Mouse (Mus musculus): ENCODE data around the gene Msh2. TPM values are rescaled to one million over a fixed set of nuclear protein-coding genes. Genes with fewer than 3 reads are reported as not detected.
A peak's percentile ranks its signal among the peaks of the same experiment; 100 is the strongest.

Gene Msh2
- polyA plus RNA-seq, 1 experiment from 2014 or later, result 99.7 TPM

DNA sequence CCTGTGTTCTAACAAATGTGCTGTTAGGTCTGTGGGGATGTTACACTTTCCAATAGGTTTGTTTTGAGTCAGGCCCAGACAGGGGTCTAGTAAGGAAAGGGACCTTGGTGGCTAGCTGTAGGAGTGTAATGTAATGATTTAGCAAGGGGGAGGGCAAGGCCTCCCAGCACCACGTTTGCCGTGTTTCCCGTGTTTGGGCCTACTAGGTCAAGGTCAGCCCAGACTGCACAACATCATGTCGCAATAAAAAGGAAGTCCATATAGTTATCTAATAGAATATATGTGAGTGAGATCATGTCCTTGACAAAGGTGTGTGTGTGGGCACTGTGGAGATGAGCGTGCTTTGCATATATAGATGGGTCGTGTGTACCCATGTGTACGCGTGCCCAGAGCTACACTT lies 17.1 kb downstream of the Msh2 start:
- H3K27ac ChIP-seq (ENCODE audit: low read depth, low read length), result no peak overlapping the region
- H3K4me2 ChIP-seq (ENCODE audit: low read depth, low read length, severe bottlenecking), result no peak overlapping the region
- H3K27me3 ChIP-seq (ENCODE audit: control insufficient read depth, insufficient read depth, low read length), result no peaks in the 10 kb centered on the region
- no peaks in the 10 kb centered on the region for H3K9me3 ChIP-seq (ENCODE audit: control insufficient read depth, low read length)
- H3K36me3 ChIP-seq (ENCODE audit: control insufficient read depth, insufficient read depth, low read length), result peaks cover 3% of the 10 kb centered on the region; the same call in 1 of the 2 replicates
- H3K4me3 ChIP-seq (ENCODE audit: low read depth, low read length), result no peak overlapping the region
- H3K9ac ChIP-seq (ENCODE audit: low read length), result no peak overlapping the region
- WGBS, result 95% methylated on average over 8 of the region's 8 CpGs
- peak; percentile 39 for DNase-seq (ENCODE audit: low spot score)
- ATAC-seq (replicated peaks; ENCODE audit: low FRiP score), result no peak
- no peaks in the 10 kb centered on the region for H3K4me1 ChIP-seq (replicated peaks; ENCODE audit: control insufficient read depth, insufficient read depth, low read length)

DNA sequence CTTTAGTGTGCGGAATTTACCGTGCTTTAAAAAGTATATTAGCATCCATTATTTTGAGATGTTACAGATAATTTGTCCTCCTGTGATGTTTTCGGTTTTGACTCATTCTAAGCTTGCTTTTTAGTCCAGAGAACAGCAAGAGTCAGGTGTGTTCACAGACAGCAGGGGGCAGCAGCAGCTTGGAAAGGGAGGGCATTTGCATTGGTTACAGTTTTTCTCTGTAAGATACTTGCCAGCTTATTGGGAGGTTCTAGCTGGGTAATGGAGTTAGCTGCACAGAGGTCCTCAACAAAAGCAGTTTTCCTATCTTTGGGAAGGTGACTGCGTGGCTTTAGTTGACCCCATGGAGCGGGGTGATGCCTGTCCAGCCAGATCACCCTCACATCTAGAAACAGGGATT lies 19.8 kb downstream of the Msh2 start:
- 91% methylated on average over 5 of the region's 5 CpGs for WGBS

DNA sequence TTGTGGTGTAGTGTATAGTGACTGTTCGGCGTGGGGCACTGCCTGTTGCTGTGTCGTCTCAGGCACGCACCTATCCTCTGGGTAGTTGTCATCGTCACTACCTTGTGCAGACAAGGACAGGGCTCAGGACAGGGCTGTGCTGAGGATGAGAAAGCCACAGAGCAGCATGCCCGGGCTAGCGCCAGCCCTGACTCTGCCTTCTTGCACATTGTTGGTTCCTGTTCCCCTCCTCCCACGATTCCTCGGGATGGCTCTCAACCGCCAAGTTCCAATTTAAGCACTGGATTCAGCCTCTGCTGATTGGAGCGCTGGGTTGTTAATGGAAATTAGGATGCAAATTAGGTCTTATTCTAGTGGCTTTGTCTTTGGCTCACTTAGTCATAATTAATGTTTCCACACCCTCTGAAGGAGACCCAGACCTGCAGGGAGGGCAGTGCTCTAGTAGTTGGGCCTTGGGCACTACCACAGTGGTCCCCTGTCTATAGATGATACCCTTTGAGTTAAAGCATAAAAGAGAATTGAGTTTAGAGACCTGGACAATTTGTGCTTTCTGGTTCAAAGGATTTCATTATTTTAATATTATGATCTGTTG lies 23.8 kb downstream of the Msh2 start:
- ATAC-seq (replicated peaks; ENCODE audit: low FRiP score) (0 out of 2 replicates have a peak, but pooled peaks have one; percentile 33), DNase-seq (ENCODE audit: low spot score) (peak; percentile 52)
- Histone ChIP-seq H3K27ac (ENCODE audit: low read depth, low read length) (no peak overlapping the region), H3K36me3 (ENCODE audit: control insufficient read depth, insufficient read depth, low read length) (no peaks in the 10 kb centered on the region; the same call in 1 of the 2 replicates), H3K9me3 (ENCODE audit: control insufficient read depth, low read length) (no peaks in the 10 kb centered on the region), H3K27me3 (ENCODE audit: control insufficient read depth, insufficient read depth, low read length) (no peaks in the 10 kb centered on the region), H3K4me2 (ENCODE audit: low read depth, low read length, severe bottlenecking) (no peak overlapping the region), H3K4me1 (replicated peaks; ENCODE audit: control insufficient read depth, insufficient read depth, low read length) (no peaks in the 10 kb centered on the region), H3K4me3 (ENCODE audit: low read depth, low read length) (no peak overlapping the region), H3K9ac (ENCODE audit: low read length) (no peak overlapping the region)
- 87% methylated on average over 11 of the region's 11 CpGs for WGBS

More for the DNA sequence above, 19.8 kb downstream of the Msh2 start:
- H3K27ac ChIP-seq (ENCODE audit: low read depth, low read length), result no peak overlapping the region
- H3K27me3 ChIP-seq (ENCODE audit: control insufficient read depth, insufficient read depth, low read length), result no peaks in the 10 kb centered on the region
- no peaks in the 10 kb centered on the region for H3K9me3 ChIP-seq (ENCODE audit: control insufficient read depth, low read length)
- ATAC-seq (replicated peaks; ENCODE audit: low FRiP score) (no peak), DNase-seq (ENCODE audit: low spot score) (peak; percentile 66)
- no peak overlapping the region for H3K4me2 ChIP-seq (ENCODE audit: low read depth, low read length, severe bottlenecking)
- H3K9ac ChIP-seq (ENCODE audit: low read length), result no peak overlapping the region
- peaks cover 3% of the 10 kb centered on the region; the same call in 1 of the 2 replicates for H3K36me3 ChIP-seq (ENCODE audit: control insufficient read depth, insufficient read depth, low read length)
- H3K4me3 ChIP-seq (ENCODE audit: low read depth, low read length), result no peak overlapping the region
- H3K4me1 ChIP-seq (replicated peaks; ENCODE audit: control insufficient read depth, insufficient read depth, low read length), result no peaks in the 10 kb centered on the region

DNA sequence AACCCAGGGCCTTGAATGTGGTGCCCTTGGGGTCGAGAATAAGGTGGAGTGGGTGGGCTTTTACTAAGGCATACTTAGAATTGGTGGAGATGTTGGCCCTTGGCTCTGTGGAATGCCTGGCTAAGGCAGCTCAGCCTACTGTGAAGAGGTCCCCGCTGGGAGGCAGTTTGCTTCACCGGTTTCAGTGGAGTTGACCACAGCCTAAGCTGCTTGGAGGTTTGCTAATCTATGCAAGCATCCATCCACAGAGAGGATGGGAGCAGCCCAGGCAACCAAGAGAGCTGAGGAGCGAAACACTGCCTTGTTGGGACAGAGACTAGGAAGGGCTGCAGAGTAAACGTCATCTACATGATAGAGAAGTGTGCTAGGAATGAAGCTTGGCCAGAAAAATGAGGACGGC lies 24.7 kb downstream of the Msh2 start:
- DNase-seq (ENCODE audit: low spot score), result peak; percentile 33
- no peaks in the 10 kb centered on the region for H3K4me1 ChIP-seq (replicated peaks; ENCODE audit: control insufficient read depth, insufficient read depth, low read length)
- H3K36me3 ChIP-seq (ENCODE audit: control insufficient read depth, insufficient read depth, low read length), result no peaks in the 10 kb centered on the region; the same call in 1 of the 2 replicates

DNA sequence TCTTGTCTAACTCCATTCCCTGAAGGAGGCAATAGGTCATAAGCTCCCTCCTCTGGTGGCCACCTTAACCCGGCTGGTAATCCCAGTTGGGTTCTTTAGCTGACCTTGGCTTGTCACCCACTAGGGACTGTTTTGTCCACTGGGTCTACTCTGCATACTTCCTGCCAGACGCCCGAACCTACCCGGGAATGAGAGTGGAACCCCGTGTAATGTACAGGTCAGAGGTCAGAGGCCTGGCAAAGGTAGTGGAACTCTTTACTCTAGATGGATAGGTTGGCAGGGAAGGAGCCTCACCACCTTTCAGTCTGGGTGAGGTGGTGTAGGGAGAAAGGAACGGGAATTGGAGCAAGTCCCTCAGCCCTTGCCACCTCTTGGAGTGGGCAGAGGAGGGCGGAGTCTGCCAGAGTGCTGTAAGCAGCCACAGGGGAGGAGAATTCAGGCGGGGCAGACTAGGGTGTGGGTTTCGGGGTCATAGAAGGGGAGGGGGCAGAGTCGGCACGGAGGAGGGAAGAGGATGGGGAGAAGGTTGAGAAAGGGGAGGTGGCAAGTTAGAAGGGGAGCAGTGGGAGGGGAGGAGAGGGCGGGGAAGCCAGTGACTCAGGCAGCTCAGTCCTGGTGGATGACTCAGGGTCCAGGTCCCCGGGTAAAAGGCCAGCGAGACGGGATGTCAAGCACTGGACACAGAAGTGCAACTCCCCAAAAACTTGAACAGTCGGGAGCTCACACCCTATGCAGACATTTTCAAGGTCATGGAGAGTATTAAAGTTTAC lies 27.1 kb downstream of the Msh2 start:
- Histone ChIP-seq H3K9me3 (ENCODE audit: control insufficient read depth, low read length) (no peaks in the 10 kb centered on the region), H3K4me3 (ENCODE audit: low read depth, low read length) (no peak overlapping the region), H3K27me3 (ENCODE audit: control insufficient read depth, insufficient read depth, low read length) (no peaks in the 10 kb centered on the region), H3K36me3 (ENCODE audit: control insufficient read depth, insufficient read depth, low read length) (no peaks in the 10 kb centered on the region; the same call in 1 of the 2 replicates), H3K27ac (ENCODE audit: low read depth, low read length) (no peak overlapping the region), H3K4me2 (ENCODE audit: low read depth, low read length, severe bottlenecking) (no peak overlapping the region), H3K9ac (ENCODE audit: low read length) (no peak overlapping the region), H3K4me1 (replicated peaks; ENCODE audit: control insufficient read depth, insufficient read depth, low read length) (no peaks in the 10 kb centered on the region)
- 86% methylated on average over 16 of the region's 16 CpGs for WGBS
- ATAC-seq (replicated peaks; ENCODE audit: low FRiP score) (0 out of 2 replicates have a peak, but pooled peaks have one; percentile 18), DNase-seq (ENCODE audit: low spot score) (peak; percentile 33)

More for the DNA sequence above, 24.7 kb downstream of the Msh2 start:
- Histone ChIP-seq H3K27me3 (ENCODE audit: control insufficient read depth, insufficient read depth, low read length) (no peaks in the 10 kb centered on the region), H3K9me3 (ENCODE audit: control insufficient read depth, low read length) (no peaks in the 10 kb centered on the region), H3K27ac (ENCODE audit: low read depth, low read length) (no peak overlapping the region), H3K9ac (ENCODE audit: low read length) (no peak overlapping the region), H3K4me3 (ENCODE audit: low read depth, low read length) (no peak overlapping the region), H3K4me2 (ENCODE audit: low read depth, low read length, severe bottlenecking) (no peak overlapping the region)
- WGBS, result 90% methylated on average over 6 of the region's 6 CpGs
- no peak for ATAC-seq (replicated peaks; ENCODE audit: low FRiP score)

DNA sequence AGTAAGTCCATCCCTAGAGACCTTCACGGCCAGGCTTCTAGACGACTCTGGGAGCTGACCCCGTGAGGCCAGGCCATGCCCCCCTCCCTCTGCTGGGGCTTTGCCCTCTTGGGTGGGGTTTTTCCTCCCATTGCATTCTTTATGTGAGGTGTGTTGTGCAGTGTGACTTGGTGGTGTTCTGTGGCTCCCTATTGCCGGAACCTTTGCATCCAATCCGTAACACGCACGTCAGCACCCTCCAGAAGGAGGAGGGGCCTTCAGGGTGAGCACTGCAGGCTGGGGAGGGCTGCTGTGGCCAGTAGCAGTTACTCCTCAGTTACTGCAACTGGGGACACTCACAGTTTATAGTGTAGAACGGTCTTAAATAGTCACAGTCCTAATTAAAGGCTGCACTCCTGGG lies 28.0 kb downstream of the Msh2 start:
- H3K27me3 ChIP-seq (ENCODE audit: control insufficient read depth, insufficient read depth, low read length), result no peaks in the 10 kb centered on the region
- H3K4me3 ChIP-seq (ENCODE audit: low read depth, low read length), result no peak overlapping the region
- H3K9ac ChIP-seq (ENCODE audit: low read length), result no peak overlapping the region
- ATAC-seq (replicated peaks; ENCODE audit: low FRiP score) (no peak), DNase-seq (ENCODE audit: low spot score) (peak; percentile 38)
- no peaks in the 10 kb centered on the region; the same call in 1 of the 2 replicates for H3K36me3 ChIP-seq (ENCODE audit: control insufficient read depth, insufficient read depth, low read length)
- no peaks in the 10 kb centered on the region for H3K4me1 ChIP-seq (replicated peaks; ENCODE audit: control insufficient read depth, insufficient read depth, low read length)
- no peak overlapping the region for H3K4me2 ChIP-seq (ENCODE audit: low read depth, low read length, severe bottlenecking)
- no peak overlapping the region for H3K27ac ChIP-seq (ENCODE audit: low read depth, low read length)
- 87% methylated on average over 8 of the region's 8 CpGs for WGBS
- H3K9me3 ChIP-seq (ENCODE audit: control insufficient read depth, low read length), result no peaks in the 10 kb centered on the region

DNA sequence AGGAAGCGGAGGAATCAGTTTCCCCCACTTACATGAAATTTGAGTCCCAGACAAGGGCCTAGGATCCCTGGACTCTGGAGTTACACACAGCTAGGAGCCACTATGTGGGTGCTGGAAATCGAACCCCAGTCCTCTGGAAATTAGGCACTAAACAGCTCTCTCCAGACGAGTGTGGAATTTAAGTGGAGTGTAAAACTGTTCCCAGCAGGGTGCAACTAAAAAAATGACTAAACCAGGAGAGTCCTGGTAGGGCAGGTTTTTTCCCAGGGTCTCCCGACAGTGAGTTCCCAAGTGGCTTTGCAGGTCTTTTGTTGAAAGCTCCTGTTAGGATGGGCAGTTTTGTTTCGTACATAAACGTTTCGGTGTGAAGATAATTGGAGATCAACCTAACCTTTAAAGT lies 52.6 kb downstream of the Msh2 start:
- H3K9me3 ChIP-seq (ENCODE audit: control insufficient read depth, low read length), result peaks cover 2% of the 10 kb centered on the region; the same call in 1 of the 2 replicates
- ATAC-seq (replicated peaks; ENCODE audit: low FRiP score), result no peak
- H3K4me2 ChIP-seq (ENCODE audit: low read depth, low read length, severe bottlenecking), result no peak overlapping the region
- 90% methylated on average over 7 of the region's 7 CpGs for WGBS
- H3K27me3 ChIP-seq (ENCODE audit: control insufficient read depth, insufficient read depth, low read length), result no peaks in the 10 kb centered on the region
- DNase-seq (ENCODE audit: low spot score), result no peak
- H3K27ac ChIP-seq (ENCODE audit: low read depth, low read length), result no peak overlapping the region
- peaks cover 2% of the 10 kb centered on the region; the same call in 1 of the 2 replicates for H3K36me3 ChIP-seq (ENCODE audit: control insufficient read depth, insufficient read depth, low read length)
- H3K4me1 ChIP-seq (replicated peaks; ENCODE audit: control insufficient read depth, insufficient read depth, low read length), result no peaks in the 10 kb centered on the region
- no peak overlapping the region for H3K9ac ChIP-seq (ENCODE audit: low read length)
- H3K4me3 ChIP-seq (ENCODE audit: low read depth, low read length), result no peak overlapping the region

DNA sequence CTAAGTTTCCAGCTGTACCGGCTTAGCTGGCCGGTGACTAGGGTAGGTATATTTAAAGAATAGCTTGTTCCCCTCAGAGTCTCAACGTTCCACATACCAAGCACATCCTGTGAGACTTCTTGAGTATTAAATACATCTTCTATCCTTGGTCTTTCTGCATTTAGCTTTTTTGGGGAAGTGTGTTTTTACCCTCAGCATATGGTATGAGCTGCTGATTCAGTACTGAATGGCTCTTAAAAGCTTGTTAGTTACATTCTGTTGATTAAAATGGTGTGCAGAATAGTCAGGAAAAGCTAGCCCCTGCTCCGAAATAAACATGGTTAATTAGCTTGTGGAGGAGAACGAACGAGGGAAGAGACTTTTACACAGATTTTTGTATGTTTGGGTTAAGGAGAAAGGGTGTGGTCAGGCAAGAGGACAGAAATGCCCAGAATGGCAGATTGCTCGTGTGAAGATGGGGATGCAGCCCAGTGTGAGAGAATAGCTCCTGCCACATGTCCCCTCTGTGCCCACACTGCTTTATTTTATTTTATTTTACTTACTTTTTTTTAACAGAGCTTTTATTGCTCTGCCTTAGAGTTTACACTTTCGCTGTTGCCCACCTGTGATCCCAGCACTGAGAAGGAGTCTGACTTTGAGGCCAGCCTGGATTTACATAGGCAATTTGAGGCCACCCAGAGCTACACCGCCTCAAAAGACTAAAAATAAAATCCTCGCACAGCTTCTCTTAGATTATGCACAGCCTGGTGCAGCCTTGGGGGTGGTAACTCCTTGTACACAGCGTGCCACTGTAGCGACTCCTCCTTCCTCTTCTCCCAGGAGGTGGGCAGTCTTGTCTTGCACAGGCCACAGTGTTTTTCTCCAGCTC lies 54.6 kb downstream of the Msh2 start:
- 93% methylated on average over 12 of the region's 12 CpGs for WGBS
- Histone ChIP-seq H3K4me2 (ENCODE audit: low read depth, low read length, severe bottlenecking) (no peak overlapping the region), H3K4me3 (ENCODE audit: low read depth, low read length) (no peak overlapping the region), H3K27ac (ENCODE audit: low read depth, low read length) (no peak overlapping the region), H3K36me3 (ENCODE audit: control insufficient read depth, insufficient read depth, low read length) (peaks cover 2% of the 10 kb centered on the region; the same call in 1 of the 2 replicates), H3K9ac (ENCODE audit: low read length) (no peak overlapping the region), H3K9me3 (ENCODE audit: control insufficient read depth, low read length) (peaks cover 2% of the 10 kb centered on the region; the same call in 1 of the 2 replicates), H3K27me3 (ENCODE audit: control insufficient read depth, insufficient read depth, low read length) (no peaks in the 10 kb centered on the region), H3K4me1 (replicated peaks; ENCODE audit: control insufficient read depth, insufficient read depth, low read length) (no peaks in the 10 kb centered on the region)
- DNase-seq (ENCODE audit: low spot score), result peak; percentile 29
- no peak for ATAC-seq (replicated peaks; ENCODE audit: low FRiP score)
